Mouse (Mus musculus) urinary bladder, postnatal 4 days (tissue): ENCODE measurements around the gene Gata2.
"Not testable (repeated sequence)": the region's sequence is repeated elsewhere in the genome, so short reads cannot be mapped to it uniquely, and the experiment has no call there.

ENCODE experiments used
- DNase-seq, 2 experiments: peaks; one replicate each; pipeline ENCODE4 v3.0.0; 2021 to 2022; ENCODE audit warnings: low spot score in 2 of 2

The Gata2 gene

GRCm38 (mm10) chr6:88193433-88194052, at the start of gene Gata2:
TSS of gene Gata2 (plus strand) at chr6:88193891.
- peak in 1 of 2 experiments; percentile 46 for DNase-seq

GRCm38 (mm10) chr6:88145793-88146192, 47.9 kb upstream of the Gata2 start:
- DNase-seq = no peak

- no peak for DNase-seq
Observed at GRCm38 (mm10) chr6:88146576-88146975, 47.1 kb upstream of the Gata2 start.

- peak in 1 of 2 experiments; percentile 45 for DNase-seq
Observed at GRCm38 (mm10) chr6:88147411-88148003, 46.2 kb upstream of the Gata2 start.

DNA sequence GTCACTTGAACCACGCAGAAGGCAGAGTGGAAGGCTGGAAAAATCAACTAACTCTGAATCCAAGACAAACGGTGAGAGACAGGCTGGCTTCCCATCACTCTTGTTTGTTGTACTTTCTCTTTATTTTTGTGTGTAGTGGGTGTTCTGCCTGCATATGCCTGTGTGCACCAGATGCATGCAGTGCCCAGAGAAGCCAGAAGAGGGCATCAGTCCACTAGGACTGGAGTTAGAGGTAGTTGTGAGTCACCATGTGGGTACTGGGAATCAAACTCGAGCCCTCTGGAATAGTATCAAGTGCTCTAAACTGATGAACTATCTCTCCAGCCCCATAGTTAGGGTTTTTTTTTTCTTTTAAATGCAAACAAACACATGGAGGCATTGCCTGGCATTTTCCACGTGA, 42.4 kb upstream of the Gata2 start:
- no peak for DNase-seq

DNA sequence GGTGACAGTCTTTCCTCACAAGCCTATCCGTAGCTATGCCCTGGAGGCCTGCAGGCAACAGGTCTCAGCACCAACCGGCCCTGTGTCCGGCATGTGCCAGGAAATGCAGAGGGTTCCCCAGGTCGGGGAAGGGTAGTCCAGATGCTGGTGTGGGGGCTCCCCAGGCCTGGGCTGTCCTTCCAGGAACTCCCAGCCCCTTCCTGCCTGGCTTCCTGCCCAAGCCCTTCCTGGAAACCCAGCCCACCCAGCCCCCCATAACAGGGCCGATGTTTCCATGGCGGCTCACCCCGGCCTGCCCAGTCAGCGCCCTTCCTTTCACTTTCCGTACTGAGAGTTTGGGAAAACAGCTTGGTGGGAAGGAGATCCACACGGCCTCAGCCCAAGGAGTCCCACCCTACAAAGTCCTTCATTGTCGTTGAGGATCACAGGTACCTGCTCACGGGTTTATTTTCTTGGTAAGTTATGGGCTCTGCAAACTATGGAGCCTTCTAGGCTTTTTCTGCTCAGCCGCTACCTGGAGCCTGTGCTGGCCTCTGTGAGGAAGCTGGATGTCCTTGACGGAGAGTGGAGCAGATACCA, 41.5 kb upstream of the Gata2 start:
- peak in 1 of 2 experiments; percentile 36 for DNase-seq

- no peak for DNase-seq
Observed at GRCm38 (mm10) chr6:88152979-88153378, 40.7 kb upstream of the Gata2 start.

DNA sequence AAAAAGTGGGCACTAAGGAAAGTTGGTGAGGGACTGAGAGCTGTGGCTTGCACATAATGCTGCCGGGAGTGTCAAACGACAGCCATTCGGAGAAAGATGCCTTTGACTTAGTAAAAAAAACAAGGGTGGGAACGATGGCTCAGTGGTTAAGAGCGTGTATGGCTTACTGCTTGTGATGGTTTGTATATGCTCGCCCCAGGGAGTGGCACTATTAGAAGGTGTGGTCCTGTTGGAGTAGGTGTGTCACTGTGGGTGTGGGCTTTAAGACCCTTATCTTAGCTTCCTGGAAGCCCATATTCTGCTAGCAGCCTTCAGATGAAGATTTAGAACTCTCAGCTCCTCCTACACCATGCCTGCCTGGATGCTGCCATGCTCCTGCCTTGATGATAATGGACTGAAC, 38.1 kb upstream of the Gata2 start:
- DNase-seq = not testable (repeated sequence)

GRCm38 (mm10) chr6:88158790-88159189, 34.9 kb upstream of the Gata2 start:
- DNase-seq = no peak

DNA sequence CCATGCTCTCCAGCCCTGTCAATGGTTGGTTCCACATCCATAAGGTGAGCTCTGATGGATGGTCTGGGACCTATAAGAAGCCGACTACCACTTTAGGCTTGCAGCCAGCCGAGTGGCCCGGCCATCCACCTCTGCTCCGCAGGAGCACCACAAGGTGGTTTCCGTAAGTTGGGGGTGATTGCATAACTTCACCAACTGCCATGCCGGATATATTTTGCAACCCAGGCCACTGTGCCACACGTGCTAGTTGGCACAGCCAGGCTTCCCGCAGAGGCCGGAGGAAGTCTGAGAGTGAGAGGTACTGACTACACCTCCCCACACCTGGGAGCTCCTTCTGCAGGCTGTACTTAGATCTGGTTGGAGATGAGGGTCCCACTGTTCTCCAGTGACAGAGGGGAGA, 27.6 kb upstream of the Gata2 start:
- DNase-seq = no peak

DNA sequence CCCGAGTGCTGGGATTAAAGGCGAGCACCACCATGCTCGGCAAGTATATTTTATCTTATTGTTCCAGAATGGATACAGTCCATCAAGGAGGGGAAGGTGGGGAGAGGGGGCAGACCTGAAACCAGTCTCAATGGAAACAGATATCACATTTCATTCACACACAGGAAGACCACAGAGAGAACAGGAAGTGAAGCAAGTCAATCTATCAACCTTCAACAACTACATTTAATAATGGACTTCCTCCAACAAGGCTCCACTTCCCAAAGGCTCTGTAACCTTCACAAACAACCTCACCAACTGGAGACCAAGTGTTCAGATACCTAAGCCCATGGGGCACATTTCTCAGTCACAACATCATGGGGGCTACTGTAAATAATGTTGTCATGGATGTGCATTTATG, 19.5 kb upstream of the Gata2 start:
- DNase-seq = no peak

DNA sequence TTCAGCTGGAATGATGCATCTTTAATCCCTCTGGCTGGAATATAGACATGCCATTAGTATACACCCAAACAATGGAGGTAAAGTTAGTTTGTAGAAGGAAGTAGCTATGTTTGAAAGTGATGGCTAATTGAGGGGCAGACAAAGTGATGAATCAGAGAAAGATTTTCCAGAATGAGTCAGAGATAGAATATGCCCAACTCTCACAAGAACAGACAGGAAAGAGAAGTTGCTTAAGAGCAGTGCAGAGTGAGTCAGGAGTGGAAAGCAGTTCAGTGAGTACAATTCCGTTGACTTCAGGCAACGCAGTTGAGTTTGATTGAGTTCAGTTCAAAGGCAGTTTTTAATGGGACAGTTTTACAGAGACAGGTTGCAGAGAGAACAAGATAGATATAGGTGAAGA, 19.0 kb upstream of the Gata2 start:
- no peak for DNase-seq

- DNase-seq = no peak
Observed at GRCm38 (mm10) chr6:88184671-88185070, 9.0 kb upstream of the Gata2 start.

GRCm38 (mm10) chr6:88188148-88188547, 5.5 kb upstream of the Gata2 start:
- DNase-seq = no peak

- peak; percentile 72 to 81 for DNase-seq
Observed at GRCm38 (mm10) chr6:88189312-88190042, 4.2 kb upstream of the Gata2 start.

DNA sequence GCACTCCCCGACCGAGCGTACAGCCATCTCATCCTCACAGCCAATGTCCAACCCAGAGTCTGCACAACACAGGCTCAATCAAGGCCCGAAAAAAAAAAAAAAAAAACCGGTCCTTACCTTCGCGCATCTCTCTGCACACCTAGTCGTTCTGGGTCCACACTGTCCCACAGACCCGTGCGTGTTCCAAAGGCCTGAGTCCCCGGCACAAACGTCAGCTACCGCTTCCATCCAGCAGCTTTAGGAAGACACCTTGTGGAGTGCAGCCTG, 3.7 kb upstream of the Gata2 start:
- DNase-seq = peak in 1 of 2 experiments; percentile 58

DNA sequence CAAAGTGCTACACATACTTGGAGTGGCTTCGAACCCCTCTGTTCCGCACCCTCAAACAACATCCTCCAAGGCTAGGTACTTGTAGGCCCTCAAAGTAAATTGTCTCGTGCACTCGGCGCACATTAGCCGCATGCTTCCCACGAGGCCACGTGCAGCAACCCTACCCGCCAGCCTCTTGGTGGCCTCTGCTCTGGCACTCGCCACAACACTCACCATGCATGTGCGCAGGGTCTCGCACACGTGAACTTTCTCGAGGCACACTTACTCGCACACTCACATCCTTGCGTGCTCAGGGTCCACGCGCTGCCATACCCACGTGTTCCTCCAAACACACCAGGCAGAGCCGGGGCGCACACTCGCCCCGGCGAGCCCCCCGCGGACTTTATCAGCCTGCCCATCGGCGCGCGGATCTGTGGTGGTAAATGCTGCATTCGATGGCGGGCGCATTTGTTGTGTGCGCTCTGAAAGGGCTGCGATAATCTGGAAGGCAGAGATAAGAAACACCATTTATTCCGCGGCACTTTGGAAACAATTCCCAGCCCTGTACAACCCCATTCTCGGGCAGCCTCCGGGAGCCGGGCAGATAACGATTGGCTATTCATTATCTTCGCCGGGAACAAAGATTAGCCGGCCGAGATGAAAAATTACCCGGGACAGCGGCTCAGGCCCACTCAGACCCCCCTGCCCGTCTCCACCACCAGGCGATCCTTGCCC, 3.2 kb upstream of the Gata2 start:
- DNase-seq = peak in 1 of 2 experiments; percentile 56

DNA sequence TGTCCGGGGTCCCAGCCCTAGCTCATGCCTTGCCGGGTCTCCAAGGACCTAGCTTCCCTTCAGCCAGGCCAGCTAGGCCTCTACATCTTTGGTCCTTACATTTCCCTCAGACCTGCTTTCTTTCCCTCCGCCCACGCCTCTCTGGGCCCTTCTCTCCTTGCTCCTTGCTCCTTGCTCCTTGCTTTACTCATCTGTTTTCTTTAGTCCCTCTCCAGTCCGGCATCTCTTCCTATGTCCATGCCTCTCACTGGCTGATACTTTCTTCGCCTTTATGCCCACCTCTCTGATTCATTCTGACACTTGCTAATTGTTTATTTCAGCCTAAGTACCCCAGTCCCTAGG, 2.7 kb upstream of the Gata2 start:
- DNase-seq = no peak

- DNase-seq = no peak
Observed at GRCm38 (mm10) chr6:88191411-88192070, 2.1 kb upstream of the Gata2 start.

DNA sequence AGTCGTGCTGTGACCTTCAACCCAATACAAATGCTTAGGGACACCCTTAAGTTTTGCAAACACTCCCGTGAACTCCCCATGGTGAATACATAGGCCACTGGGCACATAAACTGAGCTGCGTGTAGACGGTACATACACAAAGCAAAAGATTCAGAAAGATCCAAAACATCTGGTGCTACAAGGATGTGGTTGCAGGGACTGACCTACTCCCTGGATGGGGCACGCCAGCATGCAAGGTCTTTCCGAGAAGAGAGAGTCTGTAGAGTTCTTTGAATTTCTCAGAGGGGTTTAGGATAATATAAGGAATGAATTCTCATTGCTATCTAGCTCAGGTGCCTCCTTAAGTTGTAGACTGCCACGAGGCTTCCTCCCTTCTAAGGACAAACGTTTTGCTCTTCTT, 935 bp upstream of the Gata2 start:
- no peak for DNase-seq

- DNase-seq = no peak
Observed at GRCm38 (mm10) chr6:88194053-88194977, 624 bp downstream of the Gata2 start.
